Mouse (Mus musculus): ENCODE results near the gene Znfx1.
"Not testable (repeated sequence)": the region's sequence is repeated elsewhere in the genome, so short reads cannot be mapped to it uniquely, and the experiment has no call there.

DNA sequence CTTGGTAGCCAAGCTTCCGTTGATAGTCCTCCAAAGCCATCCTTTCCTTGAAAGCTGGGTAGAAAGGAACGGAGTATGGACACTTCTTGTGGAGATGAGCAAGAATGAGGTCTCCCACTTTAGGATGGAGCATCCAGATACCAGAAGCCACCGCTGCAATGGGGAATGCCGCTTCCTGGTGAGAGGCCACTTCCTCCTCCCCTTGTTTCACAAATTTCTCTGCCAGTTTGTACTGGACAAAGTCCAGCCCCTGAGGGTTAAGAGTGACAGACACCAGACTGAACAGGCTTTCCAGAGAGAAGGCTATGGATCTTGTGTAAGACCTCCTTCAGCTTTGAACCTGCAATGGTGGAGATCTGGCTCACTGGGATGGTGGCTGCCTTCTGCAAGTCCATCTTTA is 55.2 kb downstream of the Znfx1 start:
- TF ChIP-seq CTCF (IDR thresholded peaks at IDR 0.05; ENCODE audit: control insufficient read depth, insufficient read depth, insufficient read length); MAX (IDR thresholded peaks at IDR 0.05); MYOD1 (IDR thresholded peaks at IDR 0.05; ENCODE audit: control insufficient read depth, insufficient read length, low read depth); USF1 (IDR thresholded peaks at IDR 0.05; ENCODE audit: low read depth); CEBPB (IDR thresholded peaks at IDR 0.05; ENCODE audit: low read depth); MYOG (IDR thresholded peaks at IDR 0.05; ENCODE audit: control insufficient read depth, extremely low read depth, insufficient read length): not testable (repeated sequence)

All from C2C12 (cell line).